Mouse (Mus musculus): ENCODE measurements around the gene Lyrm7.
A peak's percentile ranks its signal among the peaks of the same experiment; 100 is the strongest.

The Lyrm7 gene

GRCm38 (mm10) chr11:54801791-54802558 lies 58.7 kb downstream of the Lyrm7 start:
- no peak for DNase-seq (ENCODE audit: low spot score)

GRCm38 (mm10) chr11:54796551-54796950 lies 64.2 kb downstream of the Lyrm7 start:
- DNase-seq (ENCODE audit: low spot score) = no peak

- no peak for DNase-seq (ENCODE audit: low spot score)
These were observed 66.0 kb downstream of the Lyrm7 start for GRCm38 (mm10) chr11:54794678-54795077.

GRCm38 (mm10) chr11:54793173-54793572 lies 67.5 kb downstream of the Lyrm7 start:
- no peak for DNase-seq (ENCODE audit: low spot score)

GRCm38 (mm10) chr11:54791458-54791857 lies 69.3 kb downstream of the Lyrm7 start:
- DNase-seq (ENCODE audit: low spot score) = no peak

- peak; percentile 99 for DNase-seq (ENCODE audit: low spot score)
These were observed 72.9 kb downstream of the Lyrm7 start, which contains the start of gene Cdc42se2 for GRCm38 (mm10) chr11:54787488-54788474. TSS of gene Cdc42se2 (minus strand) at chr11:54787675.

- peak; percentile 68 for DNase-seq (ENCODE audit: low spot score)
These were observed 73.7 kb downstream of the Lyrm7 start for GRCm38 (mm10) chr11:54786858-54787487.

- no peak for DNase-seq (ENCODE audit: low spot score)
These were observed 75.2 kb downstream of the Lyrm7 start for GRCm38 (mm10) chr11:54785566-54785965.

- no peak for DNase-seq (ENCODE audit: low spot score)
These were observed 76.3 kb downstream of the Lyrm7 start for GRCm38 (mm10) chr11:54784436-54784835.

- no peak for DNase-seq (ENCODE audit: low spot score)
These were observed 78.5 kb downstream of the Lyrm7 start for GRCm38 (mm10) chr11:54782253-54782652.

GRCm38 (mm10) chr11:54779946-54780345 lies 80.8 kb downstream of the Lyrm7 start:
- no peak for DNase-seq (ENCODE audit: low spot score)

- no peak for DNase-seq (ENCODE audit: low spot score)
These were observed 82.4 kb downstream of the Lyrm7 start for GRCm38 (mm10) chr11:54778131-54778844.

GRCm38 (mm10) chr11:54777387-54778130 lies 83.2 kb downstream of the Lyrm7 start:
- DNase-seq (ENCODE audit: low spot score) = no peak

Measured in retina, embryonic 14.5 days (tissue).